Mouse (Mus musculus): ENCODE data around the gene Ppm1h.

The Ppm1h gene

DNA sequence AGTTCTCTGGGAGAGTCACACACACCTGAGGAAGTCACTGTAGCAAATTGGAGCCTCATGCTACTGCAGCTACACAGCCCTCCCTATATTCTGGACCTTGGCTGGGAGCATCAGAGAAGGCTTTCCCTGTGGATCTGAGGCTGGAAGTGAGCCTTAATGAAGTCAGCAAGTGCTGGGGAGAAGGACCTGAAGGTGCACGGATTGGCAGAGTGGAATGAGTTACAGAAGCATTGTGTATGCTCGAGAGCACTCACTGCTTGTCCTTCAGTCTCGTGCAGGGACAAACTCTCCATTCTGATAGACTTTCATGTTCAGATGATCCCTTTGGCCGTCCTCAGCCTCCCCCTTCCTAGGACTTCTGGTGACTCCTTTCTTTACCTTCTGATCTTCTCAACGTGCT, 26.3 kb downstream of the Ppm1h start:
- no peak for DNase-seq (ENCODE audit: low read depth, low spot score)

- DNase-seq (ENCODE audit: low read depth, low spot score), result no peak
Observed at GRCm38 (mm10) chr10:122705457-122705856, 26.9 kb downstream of the Ppm1h start.

- DNase-seq (ENCODE audit: low read depth, low spot score), result no peak
Observed at GRCm38 (mm10) chr10:122711381-122711811, 32.8 kb downstream of the Ppm1h start.

DNA sequence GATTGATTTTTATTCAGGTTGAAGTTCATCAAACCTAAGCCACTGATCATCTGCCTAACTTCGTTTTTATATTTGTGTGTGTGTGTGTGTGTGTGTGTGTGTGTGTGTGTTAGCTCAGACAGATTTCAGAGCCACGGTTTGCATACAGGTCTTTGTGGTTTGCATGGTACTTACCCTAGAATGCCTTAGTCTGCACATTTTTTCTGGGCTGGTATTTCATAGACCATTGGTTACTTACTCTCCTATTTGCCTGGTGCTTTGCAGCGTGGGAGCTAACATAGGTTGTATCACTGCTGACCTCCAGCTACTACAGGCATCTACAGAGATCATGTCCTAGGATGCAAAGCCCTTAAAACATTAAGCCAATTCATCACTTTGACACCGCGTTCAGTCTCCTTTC, 33.7 kb downstream of the Ppm1h start:
- no peak for DNase-seq (ENCODE audit: low read depth, low spot score)

DNA sequence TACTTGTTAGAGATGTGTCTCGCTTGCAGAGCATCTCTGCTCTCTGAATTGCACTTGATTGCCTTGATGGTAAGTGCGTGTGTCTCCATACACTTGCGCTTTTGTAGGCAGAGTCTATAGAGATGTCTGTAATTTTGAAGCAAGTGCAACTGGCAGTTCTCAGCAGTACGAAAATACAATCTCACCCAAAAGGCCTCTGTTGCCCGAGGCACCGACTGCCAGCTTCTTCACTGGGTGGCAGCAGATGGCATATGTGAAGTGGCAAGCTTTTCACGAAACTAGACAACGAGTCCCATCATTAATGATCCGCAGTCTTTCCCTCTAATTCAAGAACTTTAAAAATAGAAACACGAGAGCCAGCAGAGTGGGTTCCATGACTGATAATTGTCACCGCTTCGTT, 37.3 kb downstream of the Ppm1h start:
- no peak for DNase-seq (ENCODE audit: low read depth, low spot score)

DNA sequence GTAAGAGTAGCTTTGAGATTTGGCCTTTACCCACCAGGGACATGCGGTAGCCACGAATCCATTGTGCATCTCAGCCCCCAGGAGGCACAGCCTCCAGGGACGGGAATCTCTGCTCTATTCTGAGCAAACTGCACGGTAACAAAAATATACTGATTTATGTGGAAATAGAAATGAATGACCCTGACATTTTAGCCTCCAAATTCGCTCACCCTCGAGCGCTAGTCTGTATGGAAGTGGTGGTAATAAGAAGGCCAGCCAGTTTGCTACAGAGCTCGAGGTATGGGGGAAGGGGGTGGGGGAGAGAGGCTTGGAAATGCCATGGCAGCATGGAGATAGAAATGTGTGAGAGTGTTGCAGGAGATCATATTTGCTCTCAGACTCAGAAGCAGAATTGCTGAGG, 37.7 kb downstream of the Ppm1h start:
- DNase-seq (ENCODE audit: low read depth, low spot score), result no peak

DNA sequence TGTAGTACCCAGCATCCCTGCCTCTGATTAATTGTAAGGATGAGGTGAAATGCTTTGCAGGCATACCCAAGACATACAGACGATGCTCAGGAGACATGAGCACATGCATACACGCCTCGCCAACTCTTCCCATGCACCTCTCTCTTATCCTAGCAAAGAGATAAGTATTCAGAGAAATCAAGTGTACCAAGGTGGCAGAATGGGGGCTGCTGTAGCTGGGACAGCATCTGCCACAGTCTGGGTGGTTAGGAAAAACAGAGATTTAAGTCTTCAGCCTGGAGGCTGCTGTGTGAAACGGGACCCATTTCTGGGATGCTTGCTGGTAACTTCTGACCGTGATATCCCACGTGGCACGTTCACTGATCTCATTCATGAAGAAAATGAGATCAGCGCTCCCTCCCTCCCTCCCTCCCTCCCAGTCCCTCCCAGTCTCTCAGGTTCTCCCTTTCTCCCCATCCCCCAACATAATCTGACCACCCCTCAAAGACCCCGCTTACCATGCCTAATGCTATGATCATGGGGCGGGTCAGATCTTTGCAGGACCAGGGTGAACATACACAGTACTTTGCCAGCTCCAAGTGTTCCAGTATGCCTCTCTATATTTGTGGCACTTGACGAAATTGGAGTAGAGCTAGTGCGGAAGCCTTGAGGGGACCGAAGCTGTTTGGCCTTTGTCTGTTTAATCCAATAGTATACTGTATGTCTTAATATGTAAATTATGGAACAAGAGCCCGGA, 38.3 kb downstream of the Ppm1h start:
- no peak for DNase-seq (ENCODE audit: low read depth, low spot score)

- no peak for DNase-seq (ENCODE audit: low read depth, low spot score)
Observed at GRCm38 (mm10) chr10:122717754-122718415, 39.3 kb downstream of the Ppm1h start.

- DNase-seq (ENCODE audit: low read depth, low spot score), result no peak
Observed at GRCm38 (mm10) chr10:122718951-122719350, 40.4 kb downstream of the Ppm1h start.

DNA sequence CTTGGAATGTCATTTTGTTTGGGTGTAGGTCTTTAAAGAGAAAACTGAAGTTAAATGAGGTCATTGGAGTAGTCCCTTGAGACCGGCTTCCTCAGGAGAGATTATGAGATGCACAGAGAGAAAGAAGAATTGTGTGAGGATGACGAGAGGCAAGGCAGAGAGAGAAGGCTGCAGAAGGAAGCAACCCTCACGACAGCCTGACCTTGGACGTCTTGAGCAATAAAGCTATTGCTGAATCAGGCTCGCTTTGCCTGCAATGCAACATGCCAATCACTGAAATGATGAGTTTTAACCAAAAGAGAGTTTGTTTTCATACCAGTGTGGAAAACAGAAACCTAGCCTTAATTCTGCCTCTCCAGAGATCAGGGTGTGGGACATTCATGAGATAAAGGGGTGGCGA, 43.5 kb downstream of the Ppm1h start:
- no peak for DNase-seq (ENCODE audit: low read depth, low spot score)

- DNase-seq (ENCODE audit: low read depth, low spot score), result no peak
Observed at GRCm38 (mm10) chr10:122724692-122725091, 46.1 kb downstream of the Ppm1h start.

GRCm38 (mm10) chr10:122727228-122727627, 48.7 kb downstream of the Ppm1h start:
- no peak for DNase-seq (ENCODE audit: low read depth, low spot score)

- DNase-seq (ENCODE audit: low read depth, low spot score), result no peak
Observed at GRCm38 (mm10) chr10:122728172-122728571, 49.6 kb downstream of the Ppm1h start.

GRCm38 (mm10) chr10:122732146-122732545, 53.6 kb downstream of the Ppm1h start:
- no peak for DNase-seq (ENCODE audit: low read depth, low spot score)

DNA sequence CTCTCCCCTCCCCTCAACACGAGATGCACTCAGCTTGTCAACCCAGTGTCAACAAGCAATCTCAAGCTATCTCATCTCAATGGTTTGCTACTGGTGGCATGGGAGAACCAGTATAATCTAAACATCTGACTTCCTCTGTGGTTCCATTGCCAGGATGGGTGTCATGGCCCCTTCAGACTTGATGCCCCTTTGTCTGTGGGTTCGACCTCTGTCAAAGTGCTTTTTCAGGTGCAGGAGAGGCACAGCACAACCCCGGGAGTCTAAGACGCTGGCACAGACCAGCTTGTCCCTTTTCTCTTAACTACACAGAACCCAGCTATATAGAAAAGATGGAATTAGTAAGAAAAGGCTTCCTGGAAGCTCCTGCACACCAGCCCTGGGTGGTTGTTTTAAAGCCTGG, 56.0 kb downstream of the Ppm1h start:
- DNase-seq (ENCODE audit: low read depth, low spot score), result no peak

DNA sequence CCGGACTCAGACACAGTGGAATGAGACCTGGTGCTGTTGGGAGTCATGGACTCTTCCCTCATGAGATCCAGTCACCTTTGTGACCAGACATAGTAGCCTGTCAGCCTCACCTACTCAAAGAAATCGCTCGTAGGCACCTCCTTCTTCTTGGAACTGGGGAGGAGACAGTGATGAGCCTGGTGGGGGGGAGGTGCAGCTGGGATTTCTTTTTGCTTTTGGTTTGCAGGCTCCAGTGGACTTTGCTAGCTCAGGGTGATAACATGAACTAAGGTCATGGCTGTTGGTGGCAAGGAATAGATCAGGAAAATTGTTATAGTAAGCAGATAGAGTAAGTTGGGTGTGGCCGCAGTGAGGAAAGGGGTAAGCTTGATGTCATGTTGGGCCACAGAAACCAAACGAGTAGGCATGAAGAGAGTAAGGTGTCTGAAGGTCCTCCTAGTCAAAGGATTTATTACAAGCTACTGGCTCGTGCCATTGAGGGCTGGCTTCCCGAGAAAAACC, 56.8 kb downstream of the Ppm1h start:
- no peak for DNase-seq (ENCODE audit: low read depth, low spot score)

GRCm38 (mm10) chr10:122736835-122737234, 58.3 kb downstream of the Ppm1h start:
- DNase-seq (ENCODE audit: low read depth, low spot score), result no peak

DNA sequence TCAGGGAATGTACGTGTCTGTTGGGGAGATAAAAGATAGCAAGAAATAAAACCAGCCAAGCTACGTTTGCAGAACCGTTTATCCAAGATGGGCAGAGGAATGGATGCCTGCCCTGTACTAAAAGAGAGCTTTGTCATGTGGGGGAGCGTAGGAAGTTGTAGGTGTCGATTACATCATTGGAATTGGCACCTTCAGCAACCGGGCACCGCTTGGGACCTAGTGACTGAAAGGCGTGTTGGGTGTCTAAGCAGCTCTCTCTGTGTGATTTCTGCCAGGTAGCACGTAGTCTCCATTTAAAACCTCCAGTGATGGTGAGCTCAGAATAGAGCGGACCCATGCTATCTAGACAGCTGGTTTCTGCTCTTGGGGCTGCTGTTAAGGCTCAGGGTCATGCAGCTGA, 60.0 kb downstream of the Ppm1h start:
- no peak for DNase-seq (ENCODE audit: low read depth, low spot score)

DNA sequence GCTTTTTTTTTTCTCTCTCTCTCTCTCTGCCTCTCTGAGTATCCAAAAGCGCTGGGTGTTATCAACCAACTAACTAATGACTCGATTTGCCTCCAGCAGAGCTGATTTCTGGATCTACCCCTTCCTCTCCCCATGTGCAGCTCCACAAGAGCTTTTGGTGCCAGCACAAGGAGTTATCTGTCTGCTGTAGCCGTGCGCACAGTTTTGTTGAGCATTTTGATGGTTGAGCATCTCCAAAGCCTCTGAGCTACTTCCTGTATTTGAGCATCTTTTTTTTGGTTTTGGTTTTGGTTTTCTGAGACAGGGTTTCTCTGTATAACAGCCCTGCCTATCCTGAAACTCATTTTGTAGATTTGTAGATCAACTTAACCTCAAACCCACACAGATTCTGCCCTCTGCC, 60.5 kb downstream of the Ppm1h start:
- DNase-seq (ENCODE audit: low read depth, low spot score), result no peak

GRCm38 (mm10) chr10:122740117-122740516, 61.6 kb downstream of the Ppm1h start:
- DNase-seq (ENCODE audit: low read depth, low spot score), result no peak

GRCm38 (mm10) chr10:122741191-122741590, 62.6 kb downstream of the Ppm1h start:
- DNase-seq (ENCODE audit: low read depth, low spot score), result no peak

DNA sequence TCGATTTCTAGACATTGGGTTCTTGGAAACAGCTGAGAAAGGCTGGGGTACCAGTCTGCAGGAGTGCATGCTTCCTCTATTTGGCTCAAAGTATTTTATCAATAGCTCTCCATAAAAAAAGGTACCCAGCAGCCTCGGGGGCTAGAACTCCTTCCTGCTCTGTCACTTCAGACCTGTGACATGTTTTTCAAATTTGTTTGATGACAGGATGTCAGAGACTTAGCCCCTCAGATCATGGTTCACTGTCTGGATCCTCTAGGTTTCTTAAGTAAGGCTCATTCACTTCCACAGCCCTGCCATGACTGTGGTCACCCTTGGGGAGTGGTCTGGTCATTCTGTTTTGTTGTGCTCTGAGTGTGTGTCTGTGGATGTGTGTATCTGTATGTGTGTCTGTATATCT, 63.6 kb downstream of the Ppm1h start:
- no peak for DNase-seq (ENCODE audit: low read depth, low spot score)

DNA sequence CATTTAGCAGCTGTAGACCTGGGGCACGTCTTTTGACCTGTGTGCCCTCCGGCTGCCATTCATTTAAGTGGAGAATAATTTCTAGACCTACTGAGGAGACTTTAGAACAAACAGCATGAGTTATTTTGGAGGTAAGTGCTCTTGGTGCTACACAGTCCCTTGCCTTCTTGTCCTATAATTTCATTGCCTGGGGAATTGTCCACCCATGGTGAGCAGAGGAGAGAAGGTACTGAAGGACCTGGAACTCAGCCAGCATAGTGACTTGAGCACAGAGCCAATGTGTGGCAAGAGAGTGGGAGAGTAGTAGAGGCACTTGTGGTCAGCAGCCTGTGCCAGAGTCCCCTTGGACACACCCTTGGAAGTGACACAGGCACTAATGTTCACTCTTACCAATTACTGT, 64.8 kb downstream of the Ppm1h start:
- DNase-seq (ENCODE audit: low read depth, low spot score), result no peak
